Mouse (Mus musculus): ENCODE data around the gene Dtnbp1.

DNA sequence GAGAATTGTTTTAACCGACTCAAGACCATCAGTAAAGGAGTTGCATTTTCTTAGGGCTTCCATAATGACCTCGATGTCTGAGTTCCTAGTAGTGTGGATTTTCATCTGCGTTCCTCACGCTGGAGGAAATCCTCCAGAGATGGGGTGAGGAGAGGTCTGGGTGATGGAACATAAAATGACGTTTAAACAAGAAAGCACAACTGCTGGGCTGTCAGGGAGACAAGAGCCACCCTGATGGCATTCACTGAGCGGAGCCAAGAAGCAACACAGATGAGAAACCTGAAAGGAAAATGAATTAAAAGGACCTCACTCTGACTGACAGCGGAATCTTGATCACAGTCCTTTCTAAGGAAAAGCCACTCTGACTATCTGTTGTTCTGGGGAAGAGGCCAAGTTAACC lies 68.4 kb downstream of the Dtnbp1 start:
- no peak for TF ChIP-seq GATA1 (IDR thresholded peaks at IDR 0.05; ENCODE audit: borderline replicate concordance, low read length)
- no peak for TF ChIP-seq FLI1 (IDR thresholded peaks at IDR 0.05; ENCODE audit: low read length)

Measured in megakaryocyte, embryonic 14.5 days (primary cell).